Mouse (Mus musculus) layer of hippocampus, adult 6 months (tissue): ENCODE data around the gene Tmem178b. TPM values are rescaled to one million over a fixed set of nuclear protein-coding genes. Genes with fewer than 3 reads are reported as not detected.

Source experiments
- long read RNA-seq, 2 experiments: library from polyadenylated mRNA; unstranded; transcript quantifications; one replicate each; pipeline ENCODE4 v2.0.0; 2019 to 2020
- polyA plus RNA-seq: library from polyadenylated mRNA; unstranded; fragments of <200 nt; fragmentation: Nextera tagmentation; gene quantifications from 2 replicates; pipeline ENCODE4 v1.2.3, GENCODE M21; 2021

Gene Tmem178b
- 15.7 and 15.9 TPM in 2 replicates for polyA plus RNA-seq
- long read RNA-seq, experiment 1, full-length matches to known transcripts, result 16 of 20 reads
- long read RNA-seq, experiment 1, partial matches to known transcripts, result 0 of 20 reads
- long read RNA-seq, experiment 1, other reads (novel, unspliced or antisense), result 4 of 20 reads
- long read RNA-seq, experiment 2, full-length matches to known transcripts, result 39 of 49 reads
- long read RNA-seq, experiment 2, partial matches to known transcripts, result 0 of 49 reads
- long read RNA-seq, experiment 2, other reads (novel, unspliced or antisense), result 10 of 49 reads

GRCm38 (mm10) chr6:39872901-39873591 lies at the start of gene Tmem178b:
Tmem178b (plus strand) TSS chr6:39873271.

Other genes starting within 250 kb of the Tmem178b start
- gene Braf, start 147.8 kb upstream of the Tmem178b start, polyA plus RNA-seq, result 17.2 and 27.1 TPM in 2 replicates
- 515 and 572 TPM in 2 replicates for gene Mrps33, start 62.3 kb upstream of the Tmem178b start, polyA plus RNA-seq